8 mouse cellular contexts compared by ENCODE assay signal in genomic region chr1:166940146-166941076, GRCm38 (mm10).
A peak's percentile ranks its signal among the peaks of the same experiment; 100 is the strongest.
DNase-seq lines count a peak whose midpoint lies in the region; ATAC-seq lines count a peak whose summit lies in the region.
"Not testable (repeated sequence)": the region's sequence is repeated elsewhere in the genome, so short reads cannot be mapped to it uniquely, and the experiment has no call there.

No protein-coding gene starts in this region.

- DNase-seq in Muller cell, postnatal 12 days (ENCODE audit: inconsistent ontology term): peak; percentile 24
- peak; percentile 80 for DNase-seq in heart, adult 11 months

- not testable (repeated sequence) for ATAC-seq in embryonic facial prominence, embryonic 13.5 days (ENCODE audit: insufficient number of reproducible peaks, insufficient read depth, low FRiP score, low TSS enrichment, low read depth); kidney, embryonic 15.5 days (replicated peaks; ENCODE audit: low FRiP score); liver, embryonic 15.5 days (ENCODE audit: insufficient read depth)
- ATAC-seq in hindbrain, embryonic 12.5 days (ENCODE audit: low FRiP score): peak; percentile 73
- ATAC-seq in midbrain, embryonic 16.5 days: peak; percentile 89
- ATAC-seq in stomach, embryonic 14.5 days (ENCODE audit: insufficient number of reproducible peaks, insufficient read depth, low FRiP score, low read depth): 0 out of 2 replicates have a peak, but pooled peaks have one; percentile 33

- not testable (repeated sequence) for H3K27ac ChIP-seq in embryonic facial prominence, embryonic 13.5 days; kidney, embryonic 15.5 days; liver, embryonic 15.5 days (replicated peaks); stomach, embryonic 14.5 days (ENCODE audit: low read length)
- H3K27ac ChIP-seq in hindbrain, embryonic 12.5 days: peak overlapping the region; percentile 57; the same call in 1 of the 2 replicates
- H3K27ac ChIP-seq in midbrain, embryonic 16.5 days (ENCODE audit: low read length): peak overlapping the region; percentile 15; the same call in 1 of the 2 replicates

- not testable (repeated sequence) for H3K9me3 ChIP-seq in embryonic facial prominence, embryonic 13.5 days; hindbrain, embryonic 12.5 days (replicated peaks); kidney, embryonic 15.5 days (replicated peaks); liver, embryonic 15.5 days (replicated peaks); midbrain, embryonic 16.5 days (replicated peaks; ENCODE audit: control insufficient read depth, low read length, poor library complexity, severe bottlenecking); stomach, embryonic 14.5 days (ENCODE audit: control insufficient read depth, low read depth, low read length)

- 55% methylated on average over 31 of the region's 31 CpGs for WGBS in embryonic facial prominence, embryonic 13.5 days
- 50% methylated on average over 31 of the region's 31 CpGs for WGBS in hindbrain, embryonic 12.5 days
- WGBS in kidney, embryonic 15.5 days: 58% methylated on average over 31 of the region's 31 CpGs
- WGBS in liver, embryonic 15.5 days (ENCODE audit: insufficient replicate concordance): 53% methylated on average over 31 of the region's 31 CpGs
- 51% methylated on average over 31 of the region's 31 CpGs for WGBS in midbrain, embryonic 16.5 days
- WGBS in stomach, embryonic 14.5 days: 51% methylated on average over 31 of the region's 31 CpGs

- not testable (repeated sequence) for H3K36me3 ChIP-seq in embryonic facial prominence, embryonic 13.5 days; hindbrain, embryonic 12.5 days; kidney, embryonic 15.5 days; liver, embryonic 15.5 days (replicated peaks); midbrain, embryonic 16.5 days (ENCODE audit: control insufficient read depth, insufficient read depth, low read length); stomach, embryonic 14.5 days (ENCODE audit: control insufficient read depth, insufficient read depth, low read length)

- H3K4me3 ChIP-seq in embryonic facial prominence, embryonic 13.5 days: peak overlapping the region; percentile 34
- peak overlapping the region; percentile 25 for H3K4me3 ChIP-seq in hindbrain, embryonic 12.5 days
- H3K4me3 ChIP-seq in kidney, embryonic 15.5 days (replicated peaks): peak overlapping the region; percentile 32
- not testable (repeated sequence) for H3K4me3 ChIP-seq in liver, embryonic 15.5 days (replicated peaks); stomach, embryonic 14.5 days (ENCODE audit: low read depth, low read length)
- H3K4me3 ChIP-seq in midbrain, embryonic 16.5 days (ENCODE audit: low read depth, low read length): peak overlapping the region; percentile 30

- not testable (repeated sequence) for H3K9ac ChIP-seq in embryonic facial prominence, embryonic 13.5 days; hindbrain, embryonic 12.5 days; kidney, embryonic 15.5 days; liver, embryonic 15.5 days; midbrain, embryonic 16.5 days (ENCODE audit: low read depth, low read length); stomach, embryonic 14.5 days (replicated peaks; ENCODE audit: low read depth, low read length)

- H3K4me1 ChIP-seq in embryonic facial prominence, embryonic 13.5 days; hindbrain, embryonic 12.5 days; kidney, embryonic 15.5 days; liver, embryonic 15.5 days (replicated peaks); midbrain, embryonic 16.5 days (ENCODE audit: control insufficient read depth, insufficient read depth, low read length); stomach, embryonic 14.5 days (ENCODE audit: control insufficient read depth, insufficient read depth, low read length): not testable (repeated sequence)

- peak overlapping the region; percentile 31 for H3K4me2 ChIP-seq in embryonic facial prominence, embryonic 13.5 days
- peak overlapping the region; percentile 37 for H3K4me2 ChIP-seq in hindbrain, embryonic 12.5 days (replicated peaks)
- peak overlapping the region; percentile 43 for H3K4me2 ChIP-seq in kidney, embryonic 15.5 days
- peak overlapping the region; percentile 10; the same call in 1 of the 2 replicates for H3K4me2 ChIP-seq in liver, embryonic 15.5 days
- H3K4me2 ChIP-seq in midbrain, embryonic 16.5 days (ENCODE audit: low read length): peak overlapping the region; percentile 29; the same call in 1 of the 2 replicates
- not testable (repeated sequence) for H3K4me2 ChIP-seq in stomach, embryonic 14.5 days (replicated peaks; ENCODE audit: low read depth, low read length)

- not testable (repeated sequence) for H3K27me3 ChIP-seq in embryonic facial prominence, embryonic 13.5 days; hindbrain, embryonic 12.5 days; kidney, embryonic 15.5 days; liver, embryonic 15.5 days; midbrain, embryonic 16.5 days (ENCODE audit: control insufficient read depth, insufficient read depth, low read depth, low read length); stomach, embryonic 14.5 days (ENCODE audit: control insufficient read depth, insufficient read depth, low read length)
